Mouse (Mus musculus) brain, embryonic 14.5 days (tissue): ENCODE measurements around the gene Ech1. TPM values are rescaled to one million over a fixed set of nuclear protein-coding genes. Genes with fewer than 3 reads are reported as not detected.

Source experiments
- DNase-seq: peaks from one replicate; pipeline ENCODE4 v3.0.0-alpha.2; 2011; ENCODE audit warnings: low read depth
- CTCF ChIP-seq: fragments of 200-500 bp; IDR thresholded peaks from 2 replicates; pipeline ENCODE4 v1.5.1; 2012; ENCODE audit warnings: inconsistent platforms, mild to moderate bottlenecking, moderate library complexity, borderline replicate concordance; ENCODE audit not compliant: insufficient read depth, insufficient read length; ENCODE audit errors: extremely low read depth
- POLR2A ChIP-seq: fragments of 200-500 bp; IDR thresholded peaks from 2 replicates; pipeline ENCODE4 v1.6.1; 2012; ENCODE audit warnings: mild to moderate bottlenecking, inconsistent platforms, borderline replicate concordance; ENCODE audit not compliant: poor library complexity, insufficient read depth, insufficient read length, severe bottlenecking; ENCODE audit errors: extremely low read depth
- polyA plus RNA-seq: library from polyadenylated mRNA; depleted of rRNA; stranded (reverse); fragments of >200 nt; gene quantifications from 2 replicates; pipeline ENCODE4 v1.2.3, GENCODE M21; 2012

The Ech1 gene
- polyA plus RNA-seq, 1 experiment = 77.8 TPM

DNA sequence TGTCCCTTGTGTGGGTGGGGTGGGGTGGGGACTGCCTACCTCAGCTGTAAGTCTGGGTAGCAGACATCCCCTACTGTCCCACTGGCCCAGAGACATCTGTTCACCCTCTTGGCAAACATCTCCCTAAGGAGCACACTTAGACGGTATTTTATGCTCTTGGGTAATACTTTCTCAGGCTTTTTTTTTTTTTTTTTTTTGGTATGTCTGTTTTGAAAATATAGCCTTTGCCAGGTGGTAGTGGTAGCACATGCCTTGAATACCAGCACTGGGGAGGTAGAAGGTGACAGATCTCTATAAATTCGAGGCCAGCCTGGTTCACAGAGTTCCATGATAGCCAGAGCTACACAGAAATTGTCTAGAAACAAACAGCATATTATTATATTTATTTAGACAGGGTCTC lies 1.1 kb upstream of the Ech1 start:
- TF ChIP-seq CTCF = no peak
- no peak for TF ChIP-seq POLR2A

DNA sequence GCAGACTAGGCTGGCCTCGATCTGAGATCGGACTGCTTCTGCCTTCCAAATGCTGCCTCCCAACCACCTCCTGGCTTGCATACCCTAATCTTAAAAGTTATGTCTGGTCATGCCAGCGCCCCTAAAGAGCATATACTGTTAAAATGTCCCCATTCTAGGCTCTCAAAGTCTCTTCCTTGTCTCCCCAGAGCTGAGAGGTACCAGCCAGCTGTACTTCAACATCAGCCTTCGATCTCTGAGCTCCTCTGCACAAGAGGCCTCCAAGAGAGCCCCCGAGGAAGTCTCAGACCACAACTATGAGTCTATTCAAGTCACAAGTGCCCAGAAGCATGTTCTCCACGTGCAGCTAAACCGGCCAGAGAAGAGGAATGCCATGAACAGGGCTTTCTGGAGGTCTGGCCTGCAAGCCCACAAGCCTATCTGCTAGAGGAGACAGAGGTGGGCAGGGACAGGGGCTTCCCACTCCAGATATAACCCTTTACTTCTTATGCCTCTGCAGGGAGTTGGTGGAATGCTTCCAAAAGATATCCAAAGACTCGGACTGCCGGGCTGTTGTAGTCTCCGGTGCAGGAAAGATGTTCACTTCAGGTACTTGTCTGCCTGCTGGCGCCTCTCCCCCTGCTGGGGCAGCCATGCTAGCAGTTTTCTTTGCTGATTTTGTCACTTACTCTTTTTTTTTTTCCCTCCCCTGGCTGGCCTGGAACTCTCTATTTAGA lies 827 bp downstream of the Ech1 start:
- DNase-seq = no peak
- TF ChIP-seq POLR2A (no peak), CTCF (no peak)

More for the DNA sequence above, 1.1 kb upstream of the Ech1 start:
- DNase-seq = no peak

DNA sequence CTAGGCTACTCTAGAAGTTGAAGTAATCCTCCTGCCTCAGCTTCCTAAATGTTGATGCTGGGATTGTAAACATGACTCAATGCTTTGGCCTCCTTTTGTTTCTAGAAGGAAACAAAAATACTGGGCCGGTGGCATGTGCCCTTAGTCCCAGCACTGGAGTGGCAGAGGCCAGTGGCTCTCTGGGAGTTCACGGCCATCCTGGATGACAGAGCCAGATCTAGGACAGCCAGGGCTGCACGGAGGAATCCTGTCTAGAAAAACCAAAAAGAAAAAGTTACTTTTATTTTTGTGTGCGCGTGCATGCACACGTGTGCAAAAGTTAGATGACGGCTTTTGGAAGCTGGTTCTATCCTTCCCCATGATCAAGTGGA lies 1.4 kb downstream of the Ech1 start:
- DNase-seq = no peak
- TF ChIP-seq POLR2A (no peak), CTCF (no peak)

DNA sequence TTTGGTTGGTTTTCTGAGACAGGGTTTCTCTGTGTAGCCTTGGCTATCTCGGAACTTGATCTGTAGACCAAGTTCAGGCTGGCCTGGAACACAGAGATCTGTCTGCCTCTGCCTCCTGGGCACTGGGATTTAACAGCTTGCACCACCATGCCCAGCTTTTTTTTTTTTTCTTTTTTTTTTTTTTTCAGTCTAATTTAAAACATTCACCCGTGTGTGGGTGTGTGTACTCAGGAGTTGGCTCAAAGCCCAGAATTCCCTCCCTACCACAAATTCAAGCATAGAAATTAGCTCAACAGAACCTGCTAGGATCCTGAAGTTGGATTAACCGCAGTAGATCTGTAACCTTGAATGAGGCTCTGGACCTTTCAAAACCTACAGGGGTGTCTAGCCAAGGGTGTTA lies 2.3 kb downstream of the Ech1 start:
- TF ChIP-seq CTCF (no peak), POLR2A (no peak)
- peak; percentile 87 for DNase-seq

DNA sequence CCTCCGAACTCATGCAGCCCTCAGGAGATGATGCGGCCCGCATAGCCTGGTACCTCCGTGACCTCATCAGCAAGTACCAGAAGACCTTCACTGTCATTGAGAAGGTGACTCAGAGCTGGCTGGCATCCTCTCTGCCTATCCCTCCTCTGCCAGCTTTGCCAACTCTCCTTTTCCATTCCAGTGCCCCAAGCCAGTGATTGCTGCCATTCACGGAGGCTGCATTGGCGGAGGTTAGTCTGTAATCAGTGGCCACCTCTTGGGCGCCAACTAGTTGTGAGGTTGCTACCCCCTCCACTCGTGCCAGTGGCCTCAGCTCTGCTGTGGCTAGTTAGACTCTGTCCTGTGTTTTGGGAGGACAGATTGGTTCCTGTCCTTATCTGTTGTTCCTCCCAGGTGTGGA lies 4.8 kb downstream of the Ech1 start:
- DNase-seq = no peak
- TF ChIP-seq CTCF (no peak), POLR2A (no peak)

DNA sequence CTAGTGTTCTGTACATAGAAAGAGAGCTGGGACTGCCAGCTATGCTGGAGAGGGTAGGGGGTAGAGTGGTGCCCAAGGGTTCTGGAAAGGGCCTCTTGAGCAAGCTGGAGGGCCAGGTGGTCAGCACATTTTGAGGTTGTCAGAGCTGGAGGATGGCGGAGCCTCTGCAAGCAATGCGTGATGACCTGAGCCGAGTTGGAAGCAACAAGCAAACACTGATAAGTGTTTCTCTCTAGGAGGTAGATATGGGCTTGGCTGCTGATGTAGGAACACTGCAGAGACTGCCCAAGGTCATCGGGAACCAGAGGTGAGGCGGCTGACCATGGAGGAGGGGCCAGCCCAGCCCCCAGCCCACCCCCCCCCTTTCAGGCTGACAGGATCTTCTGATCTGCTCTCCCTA lies 6.0 kb downstream of the Ech1 start:
- TF ChIP-seq POLR2A = no peak
- TF ChIP-seq CTCF = no peak
- DNase-seq = no peak

DNA sequence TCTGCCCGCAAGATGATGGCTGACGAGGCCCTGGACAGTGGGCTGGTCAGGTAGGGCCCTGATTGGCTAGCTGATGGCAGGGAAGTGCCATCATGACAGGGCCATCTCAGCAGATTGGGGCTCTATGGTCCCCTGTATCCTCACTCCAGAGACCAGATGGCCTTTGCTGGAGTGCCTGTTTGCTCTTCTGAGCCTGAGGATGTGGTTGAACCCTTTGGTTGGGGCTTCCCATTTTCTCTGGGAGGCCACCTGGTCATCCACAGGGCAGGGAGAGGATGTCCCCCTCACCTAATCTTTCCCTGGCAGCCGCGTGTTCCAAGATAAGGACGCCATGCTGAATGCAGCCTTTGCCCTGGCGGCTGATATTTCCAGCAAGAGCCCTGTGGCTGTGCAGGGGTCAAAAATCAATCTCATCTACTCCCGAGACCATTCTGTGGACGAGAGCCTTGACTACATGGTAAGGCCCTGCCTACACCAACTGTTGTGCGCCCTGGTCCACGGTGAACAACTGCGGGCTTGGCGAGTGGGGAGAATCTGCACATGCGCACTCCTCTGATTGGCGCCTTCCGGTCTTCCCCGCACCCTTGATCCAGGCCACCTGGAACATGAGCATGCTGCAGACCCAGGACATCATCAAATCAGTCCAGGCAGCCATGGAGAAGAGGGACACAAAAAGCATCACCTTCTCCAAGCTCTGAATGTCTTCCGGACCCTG lies 6.6 kb downstream of the Ech1 start:
- no peak for DNase-seq
- TF ChIP-seq CTCF = no peak
- TF ChIP-seq POLR2A = no peak

DNA sequence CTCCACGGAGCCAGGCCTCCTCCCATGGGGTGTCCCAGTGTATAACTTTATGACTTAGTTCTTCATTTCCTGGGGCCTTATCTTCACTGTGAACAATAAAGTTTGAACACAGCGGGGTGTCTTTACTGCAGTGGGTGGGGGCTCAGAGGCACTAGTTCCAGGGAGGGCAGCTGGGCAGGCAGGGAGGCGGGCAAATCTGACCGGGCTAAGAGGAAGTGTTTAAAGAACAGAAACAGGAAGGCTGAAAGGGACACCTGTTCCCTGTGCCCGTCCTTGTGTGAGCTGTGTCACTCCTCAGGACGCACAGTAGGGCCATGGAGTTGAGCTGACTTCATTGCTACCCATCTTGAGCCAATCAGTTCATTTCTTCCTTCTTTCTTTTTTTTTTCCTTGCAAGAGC lies 7.1 kb downstream of the Ech1 start:
- no peak for TF ChIP-seq POLR2A
- no peak for TF ChIP-seq CTCF
- no peak for DNase-seq

DNA sequence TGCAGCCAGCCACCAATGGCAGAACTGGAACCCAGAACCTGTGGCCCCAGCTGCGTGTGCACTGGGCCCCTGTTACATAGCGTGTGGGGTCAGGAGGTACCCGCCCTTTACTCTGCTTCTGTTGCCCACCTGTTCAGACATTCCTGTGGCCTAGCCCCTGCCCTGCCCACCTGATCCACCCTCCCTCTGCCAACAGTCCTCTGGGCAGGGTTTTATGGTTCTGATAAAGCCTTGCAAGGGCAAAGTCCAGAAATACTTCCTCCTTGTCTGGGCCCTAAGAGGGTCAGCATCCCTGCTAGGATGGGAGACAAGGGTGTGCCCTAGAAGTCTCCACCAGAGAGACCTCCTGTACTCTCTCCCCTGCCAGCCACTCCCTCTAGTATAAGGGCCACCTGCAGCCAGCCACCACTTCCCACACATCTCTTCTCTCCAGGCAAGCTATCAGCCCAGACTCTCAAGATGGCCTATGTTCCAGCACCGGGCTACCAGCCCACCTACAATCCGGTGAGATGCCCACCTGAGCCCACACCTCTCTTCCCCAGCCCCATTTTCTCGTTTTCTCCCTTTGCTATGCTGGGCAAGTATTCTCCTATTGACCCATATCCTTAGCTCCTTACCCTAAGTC lies 8.8 kb downstream of the Ech1 start, which contains the start of gene Lgals4:
TSS of gene Lgals4 (plus strand) at position 132 of the 625 bp plus-strand sequence.
- TF ChIP-seq CTCF = no peak
- no peak for TF ChIP-seq POLR2A
- DNase-seq = no peak

DNA sequence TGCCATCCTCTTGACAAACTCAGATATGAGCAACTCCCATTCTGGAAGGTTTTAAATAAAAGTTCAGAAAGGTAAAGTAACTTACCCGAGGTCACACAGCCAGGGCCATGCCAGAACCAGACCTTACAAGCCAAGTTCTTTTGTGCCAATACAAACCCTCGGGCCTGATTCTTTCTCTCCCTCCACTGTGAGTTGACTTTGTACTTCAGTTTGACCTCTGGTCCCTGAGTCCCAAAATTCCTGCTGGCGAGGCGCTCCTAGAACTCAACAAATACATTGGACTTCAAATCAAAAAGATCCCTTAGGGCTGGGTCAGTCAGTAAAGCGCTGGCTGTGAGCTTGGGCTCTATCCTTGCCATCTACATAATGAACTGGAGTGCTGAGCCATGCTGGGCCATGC lies 11.9 kb downstream of the Ech1 start:
- DNase-seq = no peak
- TF ChIP-seq POLR2A = no peak
- TF ChIP-seq CTCF = no peak

DNA sequence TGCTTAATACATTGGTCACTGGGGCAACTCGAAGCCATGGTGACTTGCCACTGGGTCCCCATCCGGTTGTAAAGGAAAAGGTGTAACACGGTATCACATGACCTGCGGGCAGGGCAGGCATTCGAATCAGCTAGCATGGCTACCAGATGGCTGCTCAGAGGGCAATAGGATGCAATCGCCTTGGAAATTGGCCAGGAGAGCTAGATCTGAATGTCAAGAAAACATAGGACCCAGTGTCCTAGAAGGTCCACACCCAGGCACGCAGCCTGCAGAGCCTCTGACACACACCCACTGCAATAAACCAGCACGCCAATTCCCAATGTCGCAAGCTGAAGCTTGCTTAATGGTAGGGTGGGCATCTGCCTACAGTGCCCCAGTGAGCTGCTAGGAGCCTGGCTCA lies 13.3 kb downstream of the Ech1 start:
- TF ChIP-seq CTCF (no peak), POLR2A (no peak)
- no peak for DNase-seq
